Mouse (Mus musculus): Measurements from ENCODE around the gene Tubg2. TPM values are rescaled to one million over a fixed set of nuclear protein-coding genes. Genes with fewer than 3 reads are reported as not detected.

Tubg2 gene
- polyA plus RNA-seq, 1 experiment from 2014 or later: 0.12 TPM

- peaks cover 16% of the 10 kb centered on the region for H3K36me3 ChIP-seq (replicated peaks; ENCODE audit: insufficient read depth, low read length)
- WGBS (ENCODE audit: insufficient replicate concordance): 50% methylated on average over 19 of the region's 19 CpGs
- H3K4me3 ChIP-seq (ENCODE audit: low read depth, low read length): no peak overlapping the region
- H3K4me2 ChIP-seq (ENCODE audit: low read depth, low read length): no peak overlapping the region
- peaks cover 39% of the 10 kb centered on the region for H3K4me1 ChIP-seq (ENCODE audit: insufficient read depth)
- H3K27me3 ChIP-seq (ENCODE audit: insufficient read depth, low read length): peaks cover 92% of the 10 kb centered on the region
- no peak for TF ChIP-seq CTCF (IDR thresholded peaks at IDR 0.05; ENCODE audit: low read depth)
- TF ChIP-seq EP300 (IDR thresholded peaks at IDR 0.05; ENCODE audit: low read depth): no peak
- H3K9ac ChIP-seq (replicated peaks): no peak overlapping the region
- H3K9me3 ChIP-seq (ENCODE audit: low read length): no peaks in the 10 kb centered on the region
- no peak for DNase-seq
- H3K27ac ChIP-seq (ENCODE audit: low read depth): no peak overlapping the region
- no peak for ATAC-seq
Measured at GRCm38 (mm10) chr11:101167211-101167962, 11.7 kb downstream of the Tubg2 start.

- H3K4me1 ChIP-seq (ENCODE audit: insufficient read depth): peaks cover 39% of the 10 kb centered on the region
- WGBS (ENCODE audit: insufficient replicate concordance): 58% methylated on average over 8 of the region's 8 CpGs
Measured at GRCm38 (mm10) chr11:101167963-101168300, 12.2 kb downstream of the Tubg2 start.

GRCm38 (mm10) chr11:101168301-101168980 is 12.7 kb downstream of the Tubg2 start:
- H3K36me3 ChIP-seq (replicated peaks; ENCODE audit: insufficient read depth, low read length): peaks cover 16% of the 10 kb centered on the region
- H3K4me3 ChIP-seq (ENCODE audit: low read depth, low read length): no peak overlapping the region
- peaks cover 44% of the 10 kb centered on the region for H3K4me1 ChIP-seq (ENCODE audit: insufficient read depth)
- H3K4me2 ChIP-seq (ENCODE audit: low read depth, low read length): peak overlapping the region; percentile 13; the same call in 1 of the 2 replicates
- no peak for TF ChIP-seq EP300 (IDR thresholded peaks at IDR 0.05; ENCODE audit: low read depth)
- TF ChIP-seq CTCF (IDR thresholded peaks at IDR 0.05; ENCODE audit: low read depth): no peak
- H3K9ac ChIP-seq (replicated peaks): no peak overlapping the region
- no peak for DNase-seq
- WGBS (ENCODE audit: insufficient replicate concordance): 51% methylated on average over 18 of the region's 18 CpGs
- peaks cover 92% of the 10 kb centered on the region for H3K27me3 ChIP-seq (ENCODE audit: insufficient read depth, low read length)
- ATAC-seq: no peak
- H3K9me3 ChIP-seq (ENCODE audit: low read length): no peaks in the 10 kb centered on the region
- no peak overlapping the region for H3K27ac ChIP-seq (ENCODE audit: low read depth)

More at GRCm38 (mm10) chr11:101167963-101168300, 12.2 kb downstream of the Tubg2 start:
- H3K9ac ChIP-seq (replicated peaks): no peak overlapping the region
- no peak overlapping the region for H3K4me3 ChIP-seq (ENCODE audit: low read depth, low read length)
- peaks cover 16% of the 10 kb centered on the region for H3K36me3 ChIP-seq (replicated peaks; ENCODE audit: insufficient read depth, low read length)
- DNase-seq (no peak), ATAC-seq (no peak)
- H3K27ac ChIP-seq (ENCODE audit: low read depth): no peak overlapping the region
- no peaks in the 10 kb centered on the region for H3K9me3 ChIP-seq (ENCODE audit: low read length)
- H3K27me3 ChIP-seq (ENCODE audit: insufficient read depth, low read length): peaks cover 92% of the 10 kb centered on the region
- TF ChIP-seq EP300 (IDR thresholded peaks at IDR 0.05; ENCODE audit: low read depth): no peak
- no peak for TF ChIP-seq CTCF (IDR thresholded peaks at IDR 0.05; ENCODE audit: low read depth)
- H3K4me2 ChIP-seq (ENCODE audit: low read depth, low read length): no peak overlapping the region

- ATAC-seq: no peak
- no peak overlapping the region; the same call in 1 of the 2 replicates for H3K9ac ChIP-seq (replicated peaks)
- 17% methylated on average over 17 of the region's 17 CpGs for WGBS (ENCODE audit: insufficient replicate concordance)
- no peak for DNase-seq
- no peaks in the 10 kb centered on the region for H3K9me3 ChIP-seq (ENCODE audit: low read length)
- H3K27ac ChIP-seq (ENCODE audit: low read depth): no peak overlapping the region
- H3K4me2 ChIP-seq (ENCODE audit: low read depth, low read length): peak overlapping the region; percentile 82
- peak overlapping the region; percentile 63 for H3K4me3 ChIP-seq (ENCODE audit: low read depth, low read length)
- peaks cover 49% of the 10 kb centered on the region for H3K4me1 ChIP-seq (ENCODE audit: insufficient read depth)
- TF ChIP-seq EP300 (IDR thresholded peaks at IDR 0.05; ENCODE audit: low read depth) (no peak), CTCF (IDR thresholded peaks at IDR 0.05; ENCODE audit: low read depth) (no peak)
- H3K27me3 ChIP-seq (ENCODE audit: insufficient read depth, low read length): peaks cover 92% of the 10 kb centered on the region
- peaks cover 10% of the 10 kb centered on the region for H3K36me3 ChIP-seq (replicated peaks; ENCODE audit: insufficient read depth, low read length)
Measured at GRCm38 (mm10) chr11:101169301-101170107, 13.8 kb downstream of the Tubg2 start.

- H3K27ac ChIP-seq (ENCODE audit: low read depth): peak within 1 kb of the TSS; percentile 63
- DNase-seq: no peak
- H3K4me1 ChIP-seq (ENCODE audit: insufficient read depth): peaks cover 46% of the 10 kb centered on the region
Measured at GRCm38 (mm10) chr11:101170354-101170810, 14.7 kb downstream of the Tubg2 start, which contains the start of gene Cntnap1. Cntnap1 (plus strand) TSS chr11:101170523.

More at GRCm38 (mm10) chr11:101170354-101170810, 14.7 kb downstream of the Tubg2 start, which contains the start of gene Cntnap1:
- 3% methylated on average over 35 of the region's 35 CpGs for WGBS (ENCODE audit: insufficient replicate concordance)
- no peak for ATAC-seq
- H3K9ac ChIP-seq (replicated peaks): peak within 1 kb of the TSS; percentile 62
- TF ChIP-seq EP300 (IDR thresholded peaks at IDR 0.05; ENCODE audit: low read depth) (no peak), CTCF (IDR thresholded peaks at IDR 0.05; ENCODE audit: low read depth) (no peak)
- H3K4me2 ChIP-seq (ENCODE audit: low read depth, low read length): peak within 1 kb of the TSS; percentile 82
- H3K27me3 ChIP-seq (ENCODE audit: insufficient read depth, low read length): peaks cover 92% of the 10 kb centered on the region
- no peaks in the 10 kb centered on the region for H3K9me3 ChIP-seq (ENCODE audit: low read length)
- H3K36me3 ChIP-seq (replicated peaks; ENCODE audit: insufficient read depth, low read length): peaks cover 10% of the 10 kb centered on the region
- H3K4me3 ChIP-seq (ENCODE audit: low read depth, low read length): peak within 1 kb of the TSS; percentile 63

Measured in liver, postnatal 0 days (tissue).